Mouse (Mus musculus) cerebellum, adult 2 months (tissue): ENCODE measurements around the gene Rbms3. TPM values are rescaled to one million over a fixed set of nuclear protein-coding genes. Genes with fewer than 3 reads are reported as not detected.

Source experiments
- DNase-seq, 2 experiments: peaks; one replicate each; pipeline ENCODE4 v3.0.0; 2021
- H3K27ac ChIP-seq: fragments of 200-500 bp; 2 replicates; pipeline ENCODE4 v1.5.1; 2012; ENCODE audit warnings: low read length, control low read depth, inconsistent platforms; ENCODE audit not compliant: insufficient read depth
- H3K27me3 ChIP-seq: fragments of 200-500 bp; 2 replicates; pipeline ENCODE4 v1.6.1; 2012; ENCODE audit warnings: inconsistent platforms, mild to moderate bottlenecking, low read length, moderate library complexity; ENCODE audit not compliant: control insufficient read depth, insufficient read depth
- H3K4me1 ChIP-seq: fragments of 200-500 bp; 2 replicates; pipeline ENCODE4 v1.6.1; 2011; ENCODE audit warnings: low read length; ENCODE audit not compliant: control insufficient read depth, insufficient read depth
- H3K4me3 ChIP-seq: fragments of 200-500 bp; replicated peaks from 2 replicates; pipeline ENCODE3; 2011; ENCODE audit warnings: mild to moderate bottlenecking, low read depth, low read length, control low read depth; ENCODE audit not compliant: insufficient read depth
- CTCF ChIP-seq: fragments of 200-500 bp; IDR thresholded peaks from 2 replicates; pipeline ENCODE4 v1.5.1; 2011; ENCODE audit warnings: low read depth, mild to moderate bottlenecking, control low read depth, low read length, moderate library complexity, borderline replicate concordance; ENCODE audit not compliant: insufficient read depth
- POLR2A ChIP-seq: fragments of 200-500 bp; IDR thresholded peaks from 2 replicates; pipeline ENCODE4 v1.6.1; 2011; ENCODE audit warnings: low read length, control low read depth, borderline replicate concordance; ENCODE audit not compliant: insufficient read depth
- WGBS: fragments of 180-500 bp; shearing (Covaris S2); methylation state at CpG from one replicate; pipeline ENCODE4 v1.1.7; 2018; 5-methylcytosine and 5-hydroxymethylcytosine counted together
- polyA plus RNA-seq: library from polyadenylated mRNA; depleted of rRNA; stranded (reverse); fragments of >200 nt; gene quantifications from 2 replicates; pipeline ENCODE4 v1.2.3, GENCODE M21; 2012

Rbms3 gene
- polyA plus RNA-seq, 1 experiment = 13.3 TPM

DNA sequence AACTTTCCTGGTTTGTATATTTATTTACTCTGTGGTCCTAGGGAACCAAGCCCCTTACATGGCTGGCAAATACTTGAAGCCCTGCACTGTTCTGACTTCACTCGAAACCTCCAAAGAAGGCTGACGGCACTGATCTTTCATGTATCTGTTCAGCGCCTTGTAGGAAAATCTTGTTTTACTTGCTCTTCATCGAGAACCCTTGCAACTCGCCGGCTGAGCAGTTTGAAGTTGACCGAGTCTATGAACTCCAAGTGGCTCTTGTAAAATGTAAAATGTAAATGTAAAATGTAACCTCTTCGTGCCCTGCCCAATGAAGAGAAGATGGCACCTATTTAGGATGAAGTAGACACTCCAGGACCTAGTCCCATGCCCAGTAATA is 537.5 kb downstream of the Rbms3 start:
- H3K4me1 ChIP-seq = peaks cover 10% of the 10 kb centered on the region
- H3K27ac ChIP-seq = no peak overlapping the region
- no peaks in the 10 kb centered on the region; the same call in 1 of the 2 replicates for H3K27me3 ChIP-seq
- no peak for DNase-seq
- TF ChIP-seq CTCF (no peak), POLR2A (no peak)
- H3K4me3 ChIP-seq = no peak overlapping the region
- WGBS = 98% methylated on average over 8 of the region's 8 CpGs

DNA sequence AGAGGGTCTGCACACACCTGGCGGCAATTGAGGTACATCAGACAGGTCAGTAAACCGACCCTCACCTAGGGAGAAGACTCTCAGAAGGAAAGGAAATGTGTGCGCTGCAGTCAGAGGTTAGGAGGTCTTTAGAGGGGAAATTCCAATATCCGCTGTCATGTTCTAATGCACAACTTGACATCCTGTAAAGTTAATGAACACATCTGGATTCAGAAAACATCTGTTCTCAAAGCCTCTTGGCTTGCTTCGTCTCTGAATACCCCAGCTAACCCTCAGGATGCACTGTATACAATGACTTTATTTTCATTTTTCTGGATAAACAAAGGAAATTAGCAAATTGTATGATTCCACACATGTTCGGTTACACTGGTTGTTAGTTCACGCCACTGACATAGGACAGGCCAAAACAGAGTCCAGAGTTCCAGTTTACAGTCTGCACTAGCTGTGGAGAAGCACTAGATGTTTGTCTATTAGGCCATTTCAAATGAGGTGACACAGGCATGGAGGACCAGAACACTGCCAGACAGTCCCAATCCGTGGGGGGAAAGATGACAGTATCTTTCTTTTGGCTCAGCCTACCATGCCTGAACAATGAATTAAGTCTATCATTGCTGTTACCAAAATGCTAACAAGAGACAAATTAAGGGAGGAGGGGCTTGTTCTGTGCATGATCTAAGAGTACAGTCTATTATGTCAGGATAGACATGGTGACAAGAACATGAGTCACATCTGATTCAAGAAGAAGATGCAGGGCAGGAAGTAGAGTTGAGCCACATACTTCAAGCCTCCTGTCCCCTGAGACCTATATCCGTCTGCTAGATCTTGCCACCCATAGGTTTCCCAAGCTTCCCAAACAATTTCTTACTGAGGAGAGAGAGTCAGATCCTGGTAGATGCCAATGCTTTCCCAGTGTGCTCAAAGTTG is 538.2 kb downstream of the Rbms3 start:
- Histone ChIP-seq H3K4me1 (peaks cover 10% of the 10 kb centered on the region), H3K27me3 (no peaks in the 10 kb centered on the region; the same call in 1 of the 2 replicates), H3K27ac (no peak overlapping the region), H3K4me3 (no peak overlapping the region)
- 91% methylated on average over 9 of the region's 9 CpGs for WGBS
- no peak for DNase-seq
- TF ChIP-seq CTCF = no peak
- TF ChIP-seq POLR2A = no peak

DNA sequence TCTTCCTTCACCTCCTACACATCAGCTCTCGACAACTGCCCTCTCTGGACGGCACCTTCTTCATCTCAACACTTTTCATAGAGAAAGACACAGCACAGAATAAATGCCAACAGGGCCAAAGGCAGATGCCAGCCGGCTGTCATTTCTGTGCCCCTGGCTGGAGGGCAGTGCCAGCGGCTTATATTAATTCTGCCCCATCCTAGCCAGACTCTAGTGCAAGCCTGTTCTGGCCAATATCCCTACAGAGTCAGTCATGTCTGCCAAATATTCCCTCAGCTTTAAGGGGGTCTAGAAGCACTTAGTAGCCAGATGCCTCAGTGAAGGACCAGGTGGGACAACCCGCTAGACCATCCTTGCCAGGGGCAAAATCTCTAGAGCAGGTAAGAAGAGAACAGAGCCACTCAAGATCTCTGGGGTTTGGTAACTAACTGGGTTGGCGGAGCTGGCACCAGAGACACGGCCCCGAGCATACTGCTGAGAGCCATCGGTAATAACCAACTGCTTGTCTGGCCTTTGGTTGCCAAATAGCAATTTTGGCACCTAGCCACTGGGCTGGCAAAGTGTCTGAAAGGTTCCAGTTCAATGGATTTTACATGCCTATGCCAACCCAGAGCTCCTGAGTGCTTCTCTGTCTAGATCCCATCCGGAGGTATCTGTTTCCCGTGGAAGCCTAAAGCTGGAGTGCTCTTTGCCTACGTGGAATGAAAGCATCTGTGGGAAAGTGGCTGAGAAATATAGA is 540.1 kb downstream of the Rbms3 start:
- TF ChIP-seq CTCF = no peak
- TF ChIP-seq POLR2A = no peak
- peaks cover 10% of the 10 kb centered on the region for H3K4me1 ChIP-seq
- H3K27me3 ChIP-seq = no peaks in the 10 kb centered on the region; the same call in 1 of the 2 replicates
- H3K27ac ChIP-seq = no peak overlapping the region
- peak; percentile 91 to 93 for DNase-seq
- no peak overlapping the region for H3K4me3 ChIP-seq
- WGBS = 7% methylated on average over 12 of the region's 12 CpGs

DNA sequence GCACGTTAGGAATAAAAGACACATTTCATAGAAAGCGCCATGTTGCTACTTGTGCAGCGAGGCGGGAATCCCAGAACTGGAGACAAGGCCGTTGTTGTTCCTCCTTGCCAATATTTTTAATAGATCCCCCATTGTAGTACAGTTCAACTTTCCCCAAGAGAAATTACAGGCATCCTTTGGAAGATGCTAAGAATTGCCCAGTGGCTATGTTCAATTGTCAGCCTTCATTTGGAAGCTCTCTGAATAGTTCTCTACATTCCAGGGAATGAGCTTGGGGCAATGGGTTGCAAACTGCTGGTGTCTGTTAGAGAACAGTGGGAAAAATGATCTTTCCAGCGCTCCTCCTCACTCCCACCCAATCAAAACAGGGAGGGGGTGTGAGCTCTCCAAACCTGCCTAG is 541.4 kb downstream of the Rbms3 start:
- TF ChIP-seq CTCF (no peak), POLR2A (no peak)
- 65% methylated on average over 6 of the region's 6 CpGs for WGBS
- Histone ChIP-seq H3K4me3 (no peak overlapping the region), H3K4me1 (peaks cover 10% of the 10 kb centered on the region), H3K27ac (no peak overlapping the region), H3K27me3 (no peaks in the 10 kb centered on the region; the same call in 1 of the 2 replicates)
- DNase-seq = no peak

DNA sequence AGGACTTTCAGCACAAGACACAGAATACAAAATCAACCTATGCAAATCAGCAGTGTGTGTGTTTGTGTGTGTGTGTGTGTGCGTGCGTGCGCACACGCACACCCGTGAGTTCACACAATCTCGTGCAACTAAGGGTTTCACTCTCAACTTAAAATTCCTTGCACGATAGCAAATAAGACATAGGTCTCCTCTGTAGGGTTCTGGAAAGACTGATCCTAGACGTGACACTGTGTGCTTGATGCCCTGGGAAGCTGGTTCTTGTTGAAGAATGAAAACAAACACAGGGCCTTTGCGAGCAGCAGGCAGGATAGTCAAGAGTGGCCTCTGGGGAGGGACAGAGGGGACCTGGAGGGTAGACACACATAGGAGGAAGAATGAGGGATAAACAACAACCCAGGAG is 544.0 kb downstream of the Rbms3 start:
- Histone ChIP-seq H3K4me1 (peaks cover 9% of the 10 kb centered on the region), H3K27me3 (no peaks in the 10 kb centered on the region; the same call in 1 of the 2 replicates), H3K4me3 (no peak overlapping the region), H3K27ac (no peak overlapping the region)
- 98% methylated on average over 9 of the region's 9 CpGs for WGBS
- no peak for TF ChIP-seq POLR2A
- DNase-seq = no peak

DNA sequence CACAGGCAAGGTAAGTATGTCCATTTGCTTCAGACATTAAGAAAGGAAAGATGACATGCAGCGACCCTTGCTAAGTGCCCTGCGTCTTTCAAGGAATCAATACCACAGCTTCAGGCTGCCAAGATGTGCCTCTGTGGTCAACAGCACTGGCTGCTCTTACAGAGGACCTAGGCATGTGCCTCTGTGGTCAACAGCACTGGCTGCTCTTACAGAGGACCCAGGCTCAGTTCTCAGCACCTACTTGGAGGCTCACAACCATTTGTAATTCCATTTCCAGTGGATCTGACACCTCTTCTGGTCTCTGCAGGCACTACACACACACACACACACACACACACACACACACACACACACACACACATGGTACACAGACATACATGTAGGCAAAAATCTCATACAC is 545.2 kb downstream of the Rbms3 start:
- Histone ChIP-seq H3K27ac (no peak overlapping the region), H3K4me3 (no peak overlapping the region), H3K27me3 (no peaks in the 10 kb centered on the region; the same call in 1 of the 2 replicates), H3K4me1 (peaks cover 6% of the 10 kb centered on the region)
- WGBS = 98% methylated on average over 2 of the region's 2 CpGs
- no peak for TF ChIP-seq POLR2A
- TF ChIP-seq CTCF = no peak
- no peak for DNase-seq

DNA sequence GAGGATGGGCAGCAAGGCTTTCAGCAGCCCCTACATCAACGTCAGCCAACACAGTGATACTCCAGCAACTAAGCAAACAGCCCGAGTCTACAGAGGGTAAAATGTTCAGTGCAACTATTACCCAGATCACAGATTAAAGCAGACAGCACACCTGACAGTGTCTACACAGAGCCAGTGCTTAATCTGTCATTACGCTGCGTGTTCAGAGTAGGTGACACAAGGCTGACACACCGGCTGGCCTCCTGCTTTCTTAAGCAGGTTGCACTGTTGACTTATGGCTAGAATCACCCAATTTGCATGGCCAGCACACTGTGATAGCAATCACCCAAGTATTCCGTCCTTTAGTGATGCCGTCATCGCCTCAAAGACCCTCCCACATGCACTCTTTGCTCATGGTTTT is 550.2 kb downstream of the Rbms3 start:
- WGBS = 91% methylated on average over 8 of the region's 8 CpGs

More for the DNA sequence above, 550.2 kb downstream of the Rbms3 start:
- H3K27ac ChIP-seq = no peak overlapping the region
- H3K4me1 ChIP-seq = no peaks in the 10 kb centered on the region
- no peak overlapping the region for H3K4me3 ChIP-seq
- no peaks in the 10 kb centered on the region; the same call in 1 of the 2 replicates for H3K27me3 ChIP-seq
- TF ChIP-seq POLR2A (no peak), CTCF (no peak)
- DNase-seq = no peak
